Comparison of ENCODE assay signal across 9 mouse cellular contexts in the genomic region with DNA sequence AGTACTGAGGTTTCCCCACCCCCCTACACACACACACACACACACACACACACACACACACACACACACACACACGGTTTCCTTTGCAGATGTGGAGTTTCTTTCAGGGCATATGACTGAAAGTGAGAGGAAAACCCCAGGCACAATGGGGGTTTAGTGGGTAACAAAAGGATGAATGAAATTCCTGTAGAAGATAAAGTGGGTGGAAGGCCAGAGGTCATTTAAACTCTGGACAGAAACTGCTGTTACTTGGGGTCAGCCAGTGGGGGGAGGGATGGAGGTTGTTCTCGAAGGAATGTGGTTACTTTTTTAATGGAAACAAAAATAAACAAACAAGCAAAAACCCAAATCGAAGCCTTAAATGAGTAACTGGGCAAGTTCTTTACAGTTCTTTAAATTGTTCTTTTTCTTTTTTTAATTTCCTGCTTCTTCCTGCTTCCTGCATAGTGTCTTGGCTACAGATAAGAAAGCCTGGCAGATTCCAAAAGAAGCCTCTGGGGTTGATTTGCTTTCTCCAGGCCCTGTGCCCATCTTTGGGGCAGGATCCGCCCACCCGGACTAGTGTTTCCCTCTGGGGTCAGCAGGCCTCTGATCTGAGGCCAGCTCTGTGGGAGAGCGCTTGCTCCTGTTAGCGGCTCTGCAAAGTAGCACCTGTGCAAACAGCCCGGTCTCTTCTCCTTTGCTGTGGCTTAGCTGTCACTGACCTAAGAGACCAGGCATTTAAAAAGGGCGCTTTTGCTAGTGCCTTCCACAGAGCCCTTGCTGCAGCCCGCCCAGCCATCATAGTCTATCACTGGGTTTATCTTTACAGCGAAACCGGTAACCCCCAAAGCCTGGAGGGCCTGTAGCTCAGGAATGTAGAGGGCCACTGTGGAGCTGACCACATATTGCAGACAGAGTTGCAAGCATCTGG. TPM values are rescaled to one million over a fixed set of nuclear protein-coding genes. Genes with fewer than 3 reads are reported as not detected.
DNase-seq lines count a peak whose midpoint lies in the region; ATAC-seq and TF ChIP-seq lines count a peak whose summit lies in the region.
"Had no signal": no experiment of that assay in that cellular context is flagged by ENCODE, and none has a peak within 500 bp of the region (broad histone marks: within the 10 kb centered on the region; RNA-seq: fewer than 3 reads in every experiment).

No protein-coding gene starts in this region.

- no peaks in the 10 kb centered on the region for H3K9me3 ChIP-seq in CH12.LX (replicated peaks; ENCODE audit: low read length)
- no peaks in the 10 kb centered on the region for H3K9me3 ChIP-seq in lung, postnatal 0 days (ENCODE audit: low read length)

- ATAC-seq in lung, postnatal 0 days = peak; percentile 49

- no peaks in the 10 kb centered on the region for H3K27me3 ChIP-seq in CH12.LX (replicated peaks)
- H3K27me3 ChIP-seq in heart, adult 2 months (ENCODE audit: control insufficient read depth, insufficient read depth, low read length) = no peaks in the 10 kb centered on the region
- H3K27me3 ChIP-seq in lung, postnatal 0 days (replicated peaks; ENCODE audit: insufficient read depth, low read length) = no peaks in the 10 kb centered on the region

- H3K4me3 ChIP-seq in CH12.LX (replicated peaks in 1 of 3; ENCODE audit: low read depth in 2 of 3, low read length in 2 of 3, poor library complexity in 1 of 3) = no peak overlapping the region
- no peak overlapping the region for H3K4me3 ChIP-seq in heart, adult 2 months
- no peak overlapping the region for H3K4me3 ChIP-seq in lung, postnatal 0 days (ENCODE audit: low read depth, low read length)
- H3K4me3 ChIP-seq: erythroblast, embryonic 14.5 days had no signal

- peaks cover 31 to 73% of the 10 kb centered on the region in 2 experiments for H3K4me1 ChIP-seq in CH12.LX (ENCODE audit: control insufficient read depth in 1 of 2, insufficient read depth in 2 of 2)
- H3K4me1 ChIP-seq in heart, adult 2 months (ENCODE audit: control insufficient read depth, insufficient read depth, low read length) = peaks cover 13% of the 10 kb centered on the region
- H3K4me1 ChIP-seq in lung, postnatal 0 days (ENCODE audit: insufficient read depth, low read depth, low read length) = peaks cover 15% of the 10 kb centered on the region

- dilution Hi-C loops in CH12.LX (cut with MboI; ENCODE audit: extremely low pct_ligation_motif_present, extremely low pct_unique_long_range_greater_than_20kb, low sequenced_read_pairs) = no loop called here

- no peaks in the 10 kb centered on the region; the same call in none of the 2 replicates for H3K79me2 ChIP-seq in CH12.LX (replicated peaks; ENCODE audit: control insufficient read depth, extremely low read depth, insufficient read depth, poor library complexity, severe bottlenecking)
- H3K79me2 ChIP-seq in heart, adult 2 months (replicated peaks; ENCODE audit: control insufficient read depth, insufficient read depth, low read length) = no peaks in the 10 kb centered on the region; the same call in 1 of the 2 replicates

- no peak for TF ChIP-seq POLR2A in CH12.LX (IDR thresholded peaks at IDR 0.05; ENCODE audit: low read depth, low read length)
- no peak for TF ChIP-seq POLR2A in heart, adult 2 months (IDR thresholded peaks at IDR 0.05; ENCODE audit: insufficient read depth, low read depth, low read length)

- peaks cover 0 to 27% of the 10 kb centered on the region in 2 experiments for H3K36me3 ChIP-seq in CH12.LX (replicated peaks in 1 of 2; ENCODE audit: control insufficient read depth in 1 of 2, insufficient read depth in 1 of 2, low read length in 1 of 2)
- H3K36me3 ChIP-seq in heart, adult 2 months (ENCODE audit: control insufficient read depth, insufficient read depth, low read length) = no peaks in the 10 kb centered on the region
- H3K36me3 ChIP-seq in lung, postnatal 0 days (ENCODE audit: insufficient read depth, low read length) = no peaks in the 10 kb centered on the region

- peak overlapping the region; percentile 86 for H3K4me2 ChIP-seq in CH12.LX (ENCODE audit: insufficient read depth, low read depth, poor library complexity, severe bottlenecking)
- no peak overlapping the region for H3K4me2 ChIP-seq in lung, postnatal 0 days (replicated peaks; ENCODE audit: low read depth, low read length)

- TF ChIP-seq CTCF in CH12.LX (conservative IDR thresholded peaks at IDR 0.05 in 1 of 2, IDR thresholded peaks at IDR 0.05 in 1 of 2; ENCODE audit: low read depth in 2 of 2, low read length in 2 of 2) = no peak
- TF ChIP-seq CTCF in heart, adult 2 months (IDR thresholded peaks at IDR 0.05) = no peak
- TF ChIP-seq CTCF in lung, postnatal 0 days (IDR thresholded peaks at IDR 0.05) = no peak

- in situ Hi-C loops in CH12.LX (cut with MboI; ENCODE audit: low pct_ligation_motif_present, low pct_unique_long_range_greater_than_20kb, low sequenced_read_pairs) = no loop called here

- 32% methylated on average over 12 of the region's 12 CpGs for WGBS in heart, adult 2 months
- 13% methylated on average over 12 of the region's 12 CpGs for WGBS in lung, postnatal 0 days

- intact Hi-C loops in heart, adult 2 months (cut with DNase I) = loop anchor here (2.0 kb wide), 1 partner anchor 59 kb away; no protein-coding TSS in a partner anchor

- DNase-seq in adrenal gland, adult (ENCODE audit: inconsistent age in 2 of 2, low spot score in 1 of 2) = peak; percentile 13 to 42
- DNase-seq in adrenal gland, adult 18-20 months (ENCODE audit: low spot score in 2 of 2) = no peak
- DNase-seq in CH12.LX (ENCODE audit: extremely low read depth) = peak; percentile 52
- DNase-seq in heart, adult 2 months = peak; percentile 39 to 42
- DNase-seq in kidney, adult 9 months = peak; percentile 74
- no peak for DNase-seq in lung, postnatal 0 days (ENCODE audit: low spot score)
- DNase-seq in thymus, postnatal 14 days = peak; percentile 43
- DNase-seq in right cerebral cortex, postnatal 14 days = no peak

- TF ChIP-seq EP300 in CH12.LX (IDR thresholded peaks at IDR 0.05; ENCODE audit: low read length) = peak; percentile 91
- TF ChIP-seq EP300 in heart, adult 2 months (IDR thresholded peaks at IDR 0.05; ENCODE audit: insufficient read depth, low read depth, low read length) = no peak
- no peak for TF ChIP-seq EP300 in lung, postnatal 0 days (IDR thresholded peaks at IDR 0.05)

- H3K9ac ChIP-seq in CH12.LX (ENCODE audit: insufficient read depth, low read depth) = peak overlapping the region; percentile 23; the same call in 1 of the 2 replicates
- H3K9ac ChIP-seq in heart, adult 2 months (ENCODE audit: low read depth, low read length) = no peak overlapping the region
- H3K9ac ChIP-seq in lung, postnatal 0 days (replicated peaks; ENCODE audit: low read depth) = no peak overlapping the region

- TF ChIP-seq RAD21 in CH12.LX (IDR thresholded peaks at IDR 0.05; ENCODE audit: low read depth, low read length) = no peak; the same call in none of the 2 replicates

- no peak overlapping the region; the same call in 1 of the 2 replicates for H3K27ac ChIP-seq in CH12.LX (ENCODE audit: insufficient read depth, low read depth)
- H3K27ac ChIP-seq in heart, adult 2 months = no peak overlapping the region
- 0 out of 2 replicates have a peak overlapping the region, but pooled peaks have one; percentile 1 for H3K27ac ChIP-seq in lung, postnatal 0 days (ENCODE audit: low read length)

TF ChIP-seq in CH12.LX, 34 proteins besides CTCF, POLR2A, EP300 and RAD21:
- peak; percentile 93 for TF ChIP-seq MEF2A (IDR thresholded peaks at IDR 0.05; ENCODE audit: borderline replicate concordance, low read depth, low read length)
- peak; percentile 63; the same call in 1 of the 2 replicates for TF ChIP-seq MAZ (IDR thresholded peaks at IDR 0.05; ENCODE audit: low read depth, low read length)
- peak; percentile 88 for TF ChIP-seq BHLHE40 (IDR thresholded peaks at IDR 0.05; ENCODE audit: low read depth, low read length)
- TF ChIP-seq MAFK (IDR thresholded peaks at IDR 0.05; ENCODE audit: insufficient replicate concordance, low read length) = peak; percentile 45; the same call in 1 of the 2 replicates
- TF ChIP-seq TCF12 (IDR thresholded peaks at IDR 0.05; ENCODE audit: low read depth, low read length) = peak; percentile 92
- TF ChIP-seq JUND (conservative IDR thresholded peaks at IDR 0.05; ENCODE audit: low read depth, low read length) = no peak
- no peak for TF ChIP-seq POLR2AphosphoS2 (IDR thresholded peaks at IDR 0.05; ENCODE audit: low read depth, low read length)
- peak; percentile 96 for TF ChIP-seq IRF4 (IDR thresholded peaks at IDR 0.05; ENCODE audit: low read depth, low read length)
- peak; percentile 94 for TF ChIP-seq CHD2 (IDR thresholded peaks at IDR 0.05; ENCODE audit: low read length)
- peak; percentile 25; the same call in 1 of the 2 replicates for TF ChIP-seq HCFC1 (IDR thresholded peaks at IDR 0.05; ENCODE audit: low read depth, low read length)
- TF ChIP-seq RCOR1 (conservative IDR thresholded peaks at IDR 0.05; ENCODE audit: low read depth, low read length) = peak; percentile 59; the same call in 1 of the 2 replicates
- TF ChIP-seq ZNF384 (IDR thresholded peaks at IDR 0.05; ENCODE audit: low read depth, low read length) = 0 out of 2 replicates have a peak, but pooled peaks have one; percentile 6
- TF ChIP-seq USF1 (IDR thresholded peaks at IDR 0.05; ENCODE audit: low read depth, low read length) = no peak
- no peak for TF ChIP-seq E2F4 (IDR thresholded peaks at IDR 0.05; ENCODE audit: insufficient replicate concordance, low read depth, low read length)
- no peak for TF ChIP-seq ZMIZ1 (IDR thresholded peaks at IDR 0.05; ENCODE audit: low read depth, low read length)
- peak; percentile 91 for TF ChIP-seq ETS1 (conservative IDR thresholded peaks at IDR 0.05; ENCODE audit: low read depth, low read length)
- TF ChIP-seq SMC3 (IDR thresholded peaks at IDR 0.05; ENCODE audit: low read depth, low read length) = 0 out of 2 replicates have a peak, but pooled peaks have one; percentile 5

RNA-seq across cellular contexts. Expression of a gene that starts 59.8 kb away (rescaled TPM):
- total RNA-seq in adrenal gland, adult 18-20 months (2021) = 1 to 10 TPM; 5.3 to 9.9 TPM
- total RNA-seq in CH12.LX (2012; rRNA removed) (8.1 and 10.6 TPM in 2 replicates), CH12.LX (2014; rRNA removed) (5.9 and 6.0 TPM in 2 replicates)
- polyA plus RNA-seq in CH12.LX (2012; ENCODE audit: insufficient read length, low read depth) = 10.6 and 16.8 TPM in 2 replicates
- total RNA-seq in heart, adult 2 months (2021) = 1 to 10 TPM; 4.8 to 4.9 TPM
- 3.1 and 4.2 TPM in 2 replicates for polyA plus RNA-seq in heart, adult 2 months (2012; rRNA removed)
- 11.2 and 11.5 TPM in 2 replicates for polyA plus RNA-seq in lung, postnatal 0 days (2015; fragmentation: Nextera tagmentation; extraction: Ambion mirVana)

Comparison
In these comparisons a context has a peak if more than half of its experiments do, and no peak if none do; other contexts are left out.
1. DNase-seq: peak in adrenal gland, adult (2 of 2), CH12.LX (single experiment), heart, adult 2 months (2 of 2), kidney, adult 9 months (single experiment) and thymus, postnatal 14 days (single experiment); none in adrenal gland, adult 18-20 months (0 of 2), lung, postnatal 0 days (single experiment) and right cerebral cortex, postnatal 14 days (single experiment).